20 mouse cellular contexts compared by ENCODE assay signal in the genomic region with DNA sequence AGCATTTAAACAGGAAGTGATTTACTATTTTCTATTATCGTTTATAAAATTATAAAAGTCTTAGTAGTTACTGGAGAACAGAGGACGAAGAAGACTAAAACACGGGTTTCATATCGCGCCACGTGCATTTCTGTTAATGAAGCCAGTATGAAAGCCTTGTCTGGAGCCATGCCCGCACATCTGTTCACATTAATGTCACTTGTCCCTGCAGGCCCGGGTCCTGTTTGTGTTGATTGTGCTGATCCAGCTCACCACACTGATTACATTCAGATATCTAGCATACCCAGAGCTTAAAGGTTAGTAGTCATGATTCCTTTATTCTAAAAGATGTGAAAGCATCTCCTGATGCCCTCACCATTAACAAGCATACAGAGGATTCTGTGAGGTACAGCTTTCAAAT. TPM values are rescaled to one million over a fixed set of nuclear protein-coding genes. Genes with fewer than 3 reads are reported as not detected.
"Had no signal": no experiment of that assay in that cellular context is flagged by ENCODE, and none has a peak within 500 bp of the region (broad histone marks: within the 10 kb centered on the region; RNA-seq: fewer than 3 reads in every experiment).

No protein-coding gene starts in this region.

- H3K27me3 ChIP-seq: lung, embryonic 15.5 days; midbrain, embryonic 13.5 days; stomach, embryonic 15.5 days had no signal

- H3K4me1 ChIP-seq: limb, embryonic 12.5 days; lung, embryonic 15.5 days; midbrain, embryonic 13.5 days; stomach, embryonic 15.5 days had no signal

- H3K9ac ChIP-seq: limb, embryonic 12.5 days; lung, embryonic 15.5 days; midbrain, embryonic 13.5 days; stomach, embryonic 15.5 days had no signal

- DNase-seq: kidney, adult 11 months; kidney, adult 9 months; kidney, postnatal 36 days; layer of hippocampus, adult 9-11 months; layer of hippocampus, postnatal 36 days; lung, postnatal 14 days; right cerebral cortex, adult 18-20 months; thymus, adult 2 months; thymus, postnatal 25 days had no signal

- H3K4me3 ChIP-seq: limb, embryonic 12.5 days; lung, embryonic 15.5 days; midbrain, embryonic 13.5 days; stomach, embryonic 15.5 days had no signal

- H3K36me3 ChIP-seq: limb, embryonic 12.5 days; lung, embryonic 15.5 days; stomach, embryonic 15.5 days had no signal

- H3K27ac ChIP-seq: kidney, postnatal 0 days; limb, embryonic 12.5 days; lung, embryonic 15.5 days; macrophage; midbrain, embryonic 13.5 days; stomach, embryonic 15.5 days had no signal

- H3K9me3 ChIP-seq: limb, embryonic 12.5 days; lung, embryonic 15.5 days; midbrain, embryonic 13.5 days; stomach, embryonic 15.5 days had no signal

- ATAC-seq: midbrain, embryonic 13.5 days had no signal

- H3K4me2 ChIP-seq: limb, embryonic 12.5 days; lung, embryonic 15.5 days; midbrain, embryonic 13.5 days; stomach, embryonic 15.5 days had no signal

RNA-seq across cellular contexts. Expression of a gene that starts 38.0 kb away (rescaled TPM):
- total RNA-seq: layer of hippocampus, adult 18-20 months; layer of hippocampus, postnatal 36 days; left cerebral cortex, postnatal 36 days; liver, adult 2 months; midbrain, postnatal 0 days had no signal
- polyA plus RNA-seq: macrophage; testis, adult 2 months had no signal
